Mouse (Mus musculus): ENCODE results near the gene Aifm2.
A peak's percentile ranks its signal among the peaks of the same experiment; 100 is the strongest.

The Aifm2 gene

DNA sequence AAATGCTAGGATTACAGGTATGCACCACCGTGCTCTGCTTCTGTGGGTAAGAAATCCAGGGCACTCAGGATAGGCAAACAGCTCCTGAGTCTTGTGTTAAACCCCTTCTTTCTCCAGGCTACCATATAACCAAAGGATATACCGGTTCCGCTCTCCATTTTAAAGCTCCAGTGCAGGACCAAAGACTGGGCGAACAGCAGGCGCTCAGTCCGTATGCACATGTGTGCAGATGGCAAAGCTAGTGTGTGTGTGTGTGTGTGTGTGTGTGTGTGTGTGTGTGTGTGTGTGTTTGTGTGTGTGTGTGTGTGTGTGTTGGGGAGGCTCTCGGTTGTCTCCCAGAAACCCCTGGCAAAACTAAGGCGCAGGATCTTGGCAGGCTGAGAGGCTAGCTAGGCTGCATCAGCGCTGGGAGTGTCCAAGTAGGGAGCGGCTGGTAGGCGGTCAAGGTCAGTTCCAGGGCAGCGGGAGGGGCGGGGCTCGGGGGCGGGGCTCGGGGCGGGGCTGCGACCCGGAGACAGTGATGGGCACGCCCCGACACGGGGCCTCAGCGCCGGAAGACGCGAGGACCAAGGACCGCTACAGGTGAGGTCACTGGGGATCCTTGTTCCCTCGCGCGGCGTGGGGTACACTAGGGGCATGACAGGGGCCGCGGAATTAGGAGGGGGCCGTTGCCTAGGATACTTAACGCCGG, at the start of gene Aifm2:
Gene Aifm2 (plus strand): TSS at position 493 of the 691 bp plus-strand sequence.
- no peak for DNase-seq (ENCODE audit: low spot score in 2 of 2)

DNA sequence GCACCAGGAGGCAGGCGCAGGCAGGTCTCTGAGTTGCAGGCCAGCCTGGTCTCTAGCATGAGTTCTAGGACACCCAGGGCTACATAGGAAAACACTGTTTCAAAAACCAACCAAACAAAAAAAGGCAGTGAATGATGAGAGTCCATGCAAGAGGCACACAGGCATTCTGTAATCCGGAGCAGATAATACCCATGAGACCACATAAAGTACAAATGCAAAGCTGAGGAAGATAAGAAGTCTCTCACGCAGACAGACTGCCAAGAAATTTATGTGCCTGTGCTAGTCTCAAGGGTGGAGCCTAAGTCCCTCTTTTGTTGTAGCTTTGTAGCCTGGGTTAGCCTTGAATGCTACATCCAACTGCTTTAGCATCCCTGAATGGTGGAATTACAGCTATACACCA, 49.4 kb upstream of the Aifm2 start:
- no peak for DNase-seq (ENCODE audit: low spot score in 2 of 2)

DNA sequence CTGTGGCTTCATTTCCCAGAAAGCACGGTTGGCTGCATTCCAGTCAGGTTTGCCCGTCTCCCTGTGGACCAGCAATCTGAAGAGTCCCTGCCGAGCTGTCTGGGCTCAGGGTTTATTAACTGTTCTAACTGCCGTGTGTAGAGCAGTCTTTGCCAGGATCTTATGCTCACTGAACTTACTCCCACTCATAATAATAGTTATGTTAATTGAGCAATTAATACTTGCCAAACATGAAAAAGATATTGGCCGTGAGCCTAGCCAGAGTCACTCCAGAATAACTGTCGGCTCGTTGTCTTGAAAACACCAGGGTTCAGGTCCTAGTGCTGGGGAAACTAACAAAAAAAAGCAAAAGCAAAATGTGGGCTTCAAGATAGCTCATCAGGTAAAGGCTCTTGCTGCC, 45.8 kb upstream of the Aifm2 start:
- no peak for DNase-seq (ENCODE audit: low spot score in 2 of 2)

DNA sequence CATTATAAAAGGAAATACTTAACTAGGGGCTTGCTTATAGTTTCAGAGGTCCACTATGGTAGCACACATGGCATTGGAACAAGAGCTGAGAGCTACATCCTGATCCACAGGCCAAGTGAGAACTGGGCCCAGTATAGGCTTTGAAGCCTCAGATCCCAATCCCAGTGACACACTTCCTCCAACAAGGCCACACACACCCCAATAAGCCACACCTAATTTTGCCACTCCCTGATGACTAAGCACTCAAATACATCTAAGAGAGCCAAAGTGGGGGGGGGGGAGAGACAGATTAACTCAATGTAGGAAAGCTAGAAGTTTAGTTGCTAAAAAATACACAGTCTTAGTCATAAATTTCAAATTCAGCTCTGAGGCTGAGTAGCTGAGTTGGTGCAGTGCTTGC, 45.2 kb upstream of the Aifm2 start:
- no peak for DNase-seq (ENCODE audit: low spot score in 2 of 2)

DNA sequence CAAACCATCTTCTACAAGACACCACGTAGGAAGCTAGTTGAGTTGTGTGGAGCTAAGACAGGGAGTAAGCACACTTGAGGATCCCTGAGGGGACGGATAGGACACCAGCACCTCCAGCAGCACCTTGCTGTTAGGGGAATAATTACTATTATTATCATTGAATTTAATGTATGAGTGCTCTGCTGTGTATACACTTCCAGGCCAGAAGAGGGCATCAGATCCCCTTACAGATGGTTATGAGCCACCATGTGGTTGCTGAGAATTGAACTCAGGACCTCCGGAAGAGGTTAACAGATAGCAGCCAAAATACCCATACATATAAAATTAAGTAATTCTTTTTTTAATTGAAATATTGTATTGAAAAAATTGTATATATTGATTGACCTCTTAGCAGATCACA, 44.3 kb upstream of the Aifm2 start:
- no peak for DNase-seq (ENCODE audit: low spot score in 2 of 2)

DNA sequence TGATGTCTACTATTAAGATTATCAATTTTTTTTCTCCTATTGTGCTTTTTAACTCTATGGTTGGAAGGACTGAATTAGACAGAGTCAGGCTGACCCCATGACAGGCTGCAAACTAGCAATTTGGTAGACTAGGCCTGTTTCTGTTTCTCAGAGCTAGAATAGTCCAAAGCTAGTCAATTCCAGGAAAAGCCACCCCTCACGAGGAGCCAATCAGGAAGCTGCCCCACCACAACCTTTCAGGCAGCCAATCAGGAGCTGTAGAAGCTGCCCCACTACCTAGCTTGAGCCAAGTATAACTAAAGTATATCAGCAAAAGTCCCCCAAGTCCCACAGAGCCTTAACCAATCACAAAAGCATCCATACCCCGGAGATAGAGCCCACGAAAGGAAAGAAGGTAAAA, 39.1 kb upstream of the Aifm2 start:
- no peak for DNase-seq (ENCODE audit: low spot score in 2 of 2)

DNA sequence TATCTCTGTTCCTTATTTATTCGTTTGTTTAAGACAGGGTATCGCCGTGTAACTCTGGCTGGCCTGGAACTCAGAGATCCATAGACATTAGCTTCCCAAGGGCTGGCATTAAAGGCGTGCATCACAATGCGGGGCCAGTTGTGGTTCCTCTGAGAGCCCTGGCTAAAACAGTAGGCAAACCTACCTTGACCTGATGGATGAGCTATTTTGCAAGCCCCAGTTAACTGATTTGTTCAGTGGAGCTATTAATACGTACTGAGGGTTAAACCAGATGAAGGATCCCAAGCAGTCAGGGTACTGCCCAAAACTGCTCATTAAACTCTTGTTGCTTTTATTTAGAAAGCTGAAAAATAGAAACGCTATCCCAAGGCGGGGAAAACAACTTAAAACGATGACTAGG, 35.5 kb upstream of the Aifm2 start:
- no peak for DNase-seq (ENCODE audit: low spot score in 2 of 2)

DNA sequence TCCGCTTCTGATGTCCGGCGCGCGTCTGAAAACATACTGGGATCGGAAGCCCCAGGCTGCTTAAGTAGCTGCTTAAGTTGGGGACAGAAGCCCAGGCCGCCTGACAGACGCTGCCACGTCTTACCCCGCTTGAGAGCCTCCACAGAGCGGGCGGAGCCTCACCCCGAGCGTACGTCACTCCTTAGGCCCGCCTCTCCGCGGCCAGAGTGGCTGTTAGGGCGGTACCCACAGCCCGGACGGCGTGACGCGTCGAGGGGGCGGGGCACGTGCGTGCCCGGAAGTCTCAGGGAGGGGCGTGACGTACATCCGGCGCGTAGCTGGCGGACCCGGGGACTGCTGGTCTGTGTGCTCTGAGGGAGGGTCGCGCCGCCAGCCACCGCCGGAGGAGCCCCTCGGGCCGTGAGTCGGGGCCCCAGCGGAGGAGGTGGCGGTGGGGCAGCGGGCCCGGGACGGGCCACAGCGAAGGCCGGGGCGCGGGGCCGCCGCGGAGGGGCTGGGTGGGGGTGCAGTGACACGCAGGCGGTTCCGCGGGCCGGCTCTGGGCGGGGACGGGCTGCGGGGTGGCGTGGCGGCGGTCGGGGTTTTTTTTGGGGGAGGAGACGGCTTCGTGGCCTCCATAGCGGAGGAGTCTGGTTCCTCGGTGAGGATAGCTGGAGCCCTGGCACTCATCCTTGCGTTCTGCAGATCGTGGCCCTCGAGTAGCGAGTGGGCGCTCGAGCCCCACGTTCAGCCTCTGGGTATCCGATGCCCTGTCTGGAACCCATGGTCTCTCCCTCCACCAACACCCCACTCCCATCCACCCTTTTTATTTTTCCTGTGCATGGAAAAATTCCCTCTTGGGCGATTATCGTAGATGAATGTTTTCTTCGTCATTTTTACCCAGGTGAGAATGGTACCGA, 34.8 kb upstream of the Aifm2 start, which contains the start of gene Sar1a:
Gene Sar1a (plus strand): TSS at position 285 of the 899 bp plus-strand sequence.
- DNase-seq (ENCODE audit: low spot score in 2 of 2) = peak; percentile 94 to 97

DNA sequence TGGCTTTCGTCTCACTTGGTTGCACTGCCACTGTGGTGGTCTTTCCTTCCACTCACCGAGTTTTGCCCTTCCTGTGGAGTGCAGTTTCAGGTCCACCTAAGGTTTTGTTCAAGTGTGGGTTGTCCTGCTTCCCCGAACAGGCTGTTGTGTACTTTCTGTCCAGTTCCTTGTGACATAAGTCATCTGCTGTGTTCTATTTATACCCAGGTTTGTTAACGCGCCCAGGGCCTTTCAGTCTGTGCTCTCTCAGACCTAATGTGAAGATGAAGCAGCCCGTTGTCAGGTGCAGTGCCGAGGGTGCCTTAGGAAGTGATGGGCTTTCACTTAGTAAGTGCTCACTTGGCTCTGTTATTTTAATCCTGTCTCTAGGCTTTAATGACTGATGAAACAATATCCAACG, 25.7 kb upstream of the Aifm2 start:
- DNase-seq (ENCODE audit: low spot score in 2 of 2) = no peak

DNA sequence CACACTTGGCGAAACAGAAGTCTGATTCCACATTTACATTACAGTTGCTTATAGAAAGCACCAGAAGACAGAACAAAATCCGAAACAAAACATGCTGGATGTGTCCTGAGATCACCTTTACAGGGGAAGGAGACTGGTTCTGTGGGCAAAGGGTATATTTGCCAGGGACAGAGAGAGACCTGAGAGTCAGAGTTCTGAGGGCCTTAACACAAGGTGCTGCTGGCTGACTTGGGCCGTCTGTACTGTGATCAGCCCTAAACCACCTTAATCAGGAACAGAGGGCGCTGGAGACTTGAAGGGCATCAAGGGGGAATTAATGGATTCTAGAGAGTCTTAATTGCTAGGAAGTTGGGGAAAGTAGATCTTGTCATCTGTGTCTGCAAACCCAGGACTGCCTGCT, 21.5 kb upstream of the Aifm2 start:
- DNase-seq (ENCODE audit: low spot score in 2 of 2) = no peak

DNA sequence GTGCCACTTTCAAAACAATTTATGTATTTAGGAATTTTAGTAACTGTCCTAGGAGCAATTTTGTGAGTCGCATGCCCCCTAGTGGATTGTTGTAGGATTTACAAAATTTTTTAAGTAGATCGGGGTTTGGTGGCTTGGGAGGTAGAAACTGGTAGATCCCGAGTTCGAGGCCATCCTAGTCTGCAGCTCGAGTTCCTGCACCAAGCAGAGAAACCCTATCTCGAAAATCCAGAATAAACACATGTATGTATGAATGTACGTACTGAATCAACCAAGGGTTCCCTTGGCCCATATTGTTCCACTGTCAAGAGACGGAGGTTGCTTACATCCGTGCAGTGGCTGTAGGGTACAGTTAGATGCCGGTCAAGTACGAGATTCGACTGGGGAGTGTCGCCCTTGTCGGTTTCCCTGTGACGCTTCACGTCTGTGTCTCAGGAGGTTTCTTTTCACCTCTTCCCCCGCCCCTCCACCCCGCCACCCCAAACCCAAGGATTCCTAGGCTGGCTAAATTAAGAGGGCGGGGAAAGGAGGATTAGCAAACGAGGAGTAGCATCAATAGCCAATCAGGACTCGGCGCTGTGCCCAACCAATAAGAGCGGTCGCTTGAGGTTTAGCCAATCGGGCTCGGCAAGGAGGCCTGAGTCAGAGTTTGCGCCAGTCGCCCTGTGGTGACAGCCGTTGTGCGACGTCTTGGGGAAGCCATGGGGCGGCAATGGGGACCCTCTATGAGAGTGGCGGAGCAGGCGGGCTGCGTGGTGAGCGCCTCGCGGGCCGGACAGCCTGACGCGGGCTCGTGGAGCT, 20.0 kb upstream of the Aifm2 start, which contains the start of gene Tysnd1:
Gene Tysnd1 (plus strand): TSS at position 645 of the 801 bp plus-strand sequence.
- peak; percentile 96 to 99 for DNase-seq (ENCODE audit: low spot score in 2 of 2)

DNA sequence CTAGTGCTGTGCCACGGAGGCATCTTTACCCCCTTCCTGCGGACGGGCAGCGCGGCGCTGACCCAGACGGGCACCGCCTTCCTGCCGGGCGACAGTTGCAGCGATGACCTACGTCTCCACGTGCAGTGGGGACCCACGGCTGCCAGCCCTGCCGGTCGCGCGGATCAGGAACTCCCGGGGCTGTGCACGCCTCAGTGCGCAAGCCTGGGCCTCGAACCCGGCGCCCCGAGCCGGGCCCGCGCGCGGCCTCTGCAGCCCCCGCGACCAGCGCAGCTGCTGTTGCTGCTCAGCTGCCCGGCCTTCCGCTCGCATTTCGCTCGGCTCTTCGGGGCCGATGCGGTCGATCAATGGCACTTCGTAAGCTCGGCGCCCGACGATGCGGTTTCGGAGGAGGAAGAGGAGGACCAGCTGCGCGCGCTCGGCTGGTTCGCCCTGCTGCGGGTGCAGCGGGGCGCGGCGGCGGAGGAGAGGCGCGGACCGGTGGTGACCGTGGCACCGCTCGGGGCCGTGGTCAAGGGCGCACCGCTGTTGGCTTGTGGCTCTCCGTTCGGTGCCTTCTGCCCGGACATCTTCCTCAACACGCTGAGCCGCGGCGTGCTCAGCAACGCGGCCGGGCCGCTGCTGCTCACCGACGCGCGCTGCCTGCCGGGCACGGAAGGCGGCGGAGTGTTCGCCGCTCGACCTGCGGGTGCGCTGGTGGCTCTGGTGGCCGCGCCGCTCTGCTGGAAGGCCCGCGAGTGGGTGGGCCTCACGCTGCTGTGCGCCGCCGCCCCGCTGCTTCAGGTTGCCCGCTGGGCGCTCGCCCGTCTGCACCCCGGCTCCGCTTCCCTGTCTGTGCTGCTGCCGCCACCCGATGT, 19.1 kb upstream of the Aifm2 start:
- no peak for DNase-seq (ENCODE audit: low spot score in 2 of 2)

DNA sequence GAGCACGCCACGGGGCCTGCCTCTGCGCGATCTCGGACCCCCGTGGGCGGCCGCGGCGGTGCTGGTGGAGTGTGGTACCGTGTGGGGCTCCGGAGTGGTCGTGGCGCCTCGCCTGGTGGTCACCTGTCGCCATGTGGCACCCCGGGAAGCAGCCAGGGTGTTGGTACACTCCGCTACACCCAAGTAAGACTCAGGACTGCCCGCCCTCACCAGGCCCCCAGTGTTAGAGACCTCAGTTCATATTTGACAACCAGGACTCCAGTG, 18.6 kb upstream of the Aifm2 start:
- DNase-seq (ENCODE audit: low spot score in 2 of 2) = no peak

DNA sequence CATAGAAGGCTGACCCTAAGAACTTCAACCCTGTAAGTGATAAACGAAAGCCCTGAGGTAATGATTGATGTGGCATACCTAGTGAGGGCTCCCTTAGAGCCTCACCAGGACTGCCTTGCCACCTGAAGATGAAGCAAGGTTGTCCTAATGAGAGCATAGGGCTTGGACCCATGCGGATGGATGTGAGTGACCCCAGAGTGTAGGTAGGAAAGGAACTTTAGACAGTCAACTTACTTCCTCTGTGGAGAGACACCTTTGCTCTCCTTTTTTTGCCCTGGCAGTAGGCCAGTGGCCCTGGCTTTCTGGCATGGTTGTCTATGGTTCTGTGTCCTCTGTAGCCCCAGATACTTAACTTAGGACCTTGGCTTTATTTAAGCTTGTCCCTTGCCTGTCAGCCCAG, 18.0 kb upstream of the Aifm2 start:
- DNase-seq (ENCODE audit: low spot score in 2 of 2) = no peak

DNA sequence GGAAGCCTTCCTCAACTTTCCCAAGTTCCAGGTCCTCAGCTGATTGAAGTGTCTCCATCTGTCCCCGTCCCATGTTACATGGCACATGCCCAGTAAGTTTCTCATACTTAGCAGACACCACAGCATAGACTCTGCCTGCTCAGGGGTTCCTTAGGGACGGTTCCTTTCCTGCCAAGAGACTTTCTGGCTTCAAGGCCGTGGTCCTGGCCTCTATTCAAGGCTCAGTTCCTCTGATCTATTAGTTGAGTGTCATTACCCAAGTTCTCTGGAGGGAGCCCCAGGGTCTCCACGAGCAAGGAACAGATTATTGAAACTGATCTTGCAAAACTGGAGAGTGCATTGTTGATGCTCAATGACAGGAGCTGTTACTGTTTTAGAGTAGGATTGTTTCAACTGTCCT, 10.4 kb upstream of the Aifm2 start:
- DNase-seq (ENCODE audit: low spot score in 2 of 2) = no peak

DNA sequence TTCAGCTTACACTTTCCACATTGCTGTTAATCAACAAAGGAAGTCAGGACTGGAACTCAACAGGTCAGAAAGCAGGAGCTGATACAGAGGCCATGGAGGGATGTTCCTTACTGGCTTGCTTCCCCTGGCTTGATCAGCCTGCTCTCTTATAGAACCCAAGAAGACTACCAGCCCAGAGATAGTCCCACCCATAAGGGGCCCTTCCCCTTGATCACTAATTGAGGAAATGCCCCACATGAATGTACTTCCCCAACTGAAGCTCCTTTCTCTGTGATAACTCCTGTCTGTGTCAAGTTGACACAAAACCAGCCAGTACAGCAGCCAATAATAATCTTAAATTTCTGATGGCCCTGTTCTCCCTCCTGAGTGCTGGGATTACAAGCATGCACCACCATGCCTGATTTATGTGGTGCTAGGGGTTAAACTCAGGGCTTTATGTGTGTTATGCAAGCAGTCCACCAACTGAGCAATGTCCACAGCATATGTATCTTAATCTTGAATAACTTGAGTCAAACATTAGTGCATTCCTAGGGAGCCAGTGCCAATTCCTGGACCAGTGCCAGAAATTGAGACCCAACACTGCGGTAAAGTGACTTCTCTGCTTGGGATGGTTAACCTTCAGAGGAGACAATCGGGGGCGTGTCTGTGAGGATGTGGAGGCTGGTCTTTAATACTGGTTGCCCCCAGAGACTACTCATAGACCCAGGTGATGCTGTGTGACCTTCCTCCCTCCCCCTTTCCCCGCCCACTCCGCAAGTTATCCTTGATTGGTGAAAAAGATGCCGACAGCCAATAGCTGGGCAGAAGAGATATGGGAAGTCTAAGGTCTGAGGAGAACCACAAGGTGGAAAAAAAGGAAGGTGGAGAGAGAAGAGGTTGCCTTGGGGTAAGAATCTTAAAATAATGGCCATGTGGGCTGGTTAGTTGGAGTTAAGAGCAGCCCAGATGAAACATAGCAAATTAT, 8.4 kb upstream of the Aifm2 start:
- DNase-seq (ENCODE audit: low spot score in 2 of 2) = no peak

DNA sequence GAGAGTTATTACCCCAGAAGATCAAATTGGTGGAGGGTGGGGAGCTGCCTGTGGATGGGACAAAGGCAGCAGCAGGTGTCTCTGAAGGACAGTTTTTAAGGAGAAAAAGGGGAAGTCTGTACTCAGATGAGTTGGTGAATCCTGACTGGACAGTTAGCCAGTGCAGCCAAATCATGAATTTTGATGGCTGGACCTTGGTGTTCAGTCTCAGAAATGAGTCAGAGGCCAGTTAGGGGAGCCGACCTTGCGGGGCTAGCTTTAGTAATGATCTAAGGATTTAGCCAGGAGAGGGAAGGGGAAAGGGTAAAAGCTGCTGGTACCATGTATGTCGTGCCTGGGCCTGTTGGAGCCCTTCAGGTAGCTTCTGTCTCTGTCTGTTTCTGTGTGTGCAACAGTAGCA, 1.5 kb upstream of the Aifm2 start:
- no peak for DNase-seq (ENCODE audit: low spot score in 2 of 2)

DNA sequence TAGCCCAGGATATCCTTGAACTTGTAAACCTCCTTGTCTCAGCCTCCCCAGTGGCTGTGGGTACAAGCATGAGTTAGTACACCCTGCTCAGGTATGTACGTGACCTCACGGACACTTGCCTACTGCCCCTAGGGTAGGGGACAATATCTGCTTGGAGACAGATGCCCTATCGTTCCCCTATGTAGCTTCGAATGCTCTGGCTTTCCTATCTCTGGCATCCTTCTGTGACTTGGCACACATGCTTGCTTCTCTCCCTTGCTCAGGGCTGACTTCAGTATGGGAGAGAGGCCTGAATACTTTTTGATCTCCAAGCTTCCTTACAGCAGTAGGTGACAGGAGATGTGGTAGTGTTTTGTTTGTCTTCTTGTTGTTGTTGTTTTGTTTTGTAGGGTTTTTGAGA, 917 bp upstream of the Aifm2 start:
- no peak for DNase-seq (ENCODE audit: low spot score in 2 of 2)

DNA sequence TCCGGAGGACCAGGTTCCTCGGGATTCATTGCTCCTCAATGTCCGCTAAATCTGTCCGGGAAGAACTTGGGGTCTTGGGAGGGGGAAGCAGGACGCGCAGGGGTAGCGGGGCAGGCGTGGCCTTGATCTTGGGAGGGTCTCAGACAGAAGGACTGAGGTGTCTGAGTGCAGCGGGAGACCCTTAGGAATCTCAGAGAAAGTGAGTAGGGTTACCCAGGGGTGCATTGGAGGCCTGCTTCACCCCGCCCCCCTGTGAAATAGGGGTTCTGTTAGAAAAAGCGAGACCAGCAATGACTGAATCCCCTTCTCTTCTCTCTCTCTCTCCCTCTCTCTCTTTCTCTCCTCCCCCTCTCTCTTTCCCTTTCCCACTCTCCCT, 387 bp downstream of the Aifm2 start:
- no peak for DNase-seq (ENCODE audit: low spot score in 2 of 2)
